Mouse (Mus musculus) C2C12 (cell line): ENCODE measurements around the gene Cdc42ep1.

ENCODE experiments used
- CEBPB ChIP-seq: IDR thresholded peaks from one replicate; pipeline ENCODE4 v1.6.1; 2011; ENCODE audit warnings: low read depth, mild to moderate bottlenecking, control low read depth, moderate library complexity
- CTCF ChIP-seq: IDR thresholded peaks from one replicate; pipeline ENCODE4 v1.5.1; 2011; ENCODE audit not compliant: control insufficient read depth, insufficient read depth, insufficient read length
- MAX ChIP-seq: IDR thresholded peaks from one replicate; pipeline ENCODE4 v1.6.1; 2011; ENCODE audit warnings: mild to moderate bottlenecking, control low read depth
- MYOG ChIP-seq: IDR thresholded peaks from one replicate; pipeline ENCODE4 v1.6.1; 2011; ENCODE audit not compliant: control insufficient read depth, insufficient read length; ENCODE audit errors: extremely low read depth
- USF1 ChIP-seq: IDR thresholded peaks from one replicate; pipeline ENCODE4 v1.6.1; 2011; ENCODE audit warnings: low read depth, mild to moderate bottlenecking, control low read depth, moderate library complexity

GRCm38 (mm10) chr15:78863154-78863553 is 20.7 kb downstream of the Cdc42ep1 start:
- no peak for TF ChIP-seq CTCF
- no peak for TF ChIP-seq MYOG
- TF ChIP-seq CEBPB: no peak
- TF ChIP-seq MAX: no peak
- peak; percentile 77 for TF ChIP-seq USF1
